Mouse (Mus musculus) brain, embryonic 18.5 days (tissue): Measurements from ENCODE around the gene Snx4.

Experiments
- DNase-seq: peaks from one replicate; pipeline ENCODE4 v3.0.0-alpha.2; 2012; ENCODE audit warnings: low read depth, low spot score

Gene Snx4

GRCm38 (mm10) chr16:33271824-33272223 lies 20.6 kb downstream of the Snx4 start:
- DNase-seq = no peak

- DNase-seq = no peak
Measured at GRCm38 (mm10) chr16:33283079-33283478, 31.8 kb downstream of the Snx4 start.

GRCm38 (mm10) chr16:33288536-33288935 lies 37.3 kb downstream of the Snx4 start:
- no peak for DNase-seq

- no peak for DNase-seq
Measured at GRCm38 (mm10) chr16:33289981-33290380, 38.7 kb downstream of the Snx4 start.

GRCm38 (mm10) chr16:33292241-33292640 lies 41.0 kb downstream of the Snx4 start:
- DNase-seq = no peak

GRCm38 (mm10) chr16:33294681-33295080 lies 43.4 kb downstream of the Snx4 start:
- no peak for DNase-seq

- DNase-seq = no peak
Measured at GRCm38 (mm10) chr16:33295321-33295720, 44.1 kb downstream of the Snx4 start.

GRCm38 (mm10) chr16:33297493-33297892 lies 46.3 kb downstream of the Snx4 start:
- DNase-seq = no peak

GRCm38 (mm10) chr16:33306633-33307070 lies 55.4 kb downstream of the Snx4 start:
- peak; percentile 18 for DNase-seq

- no peak for DNase-seq
Measured at GRCm38 (mm10) chr16:33307761-33308160, 56.5 kb downstream of the Snx4 start.

- DNase-seq = no peak
Measured at GRCm38 (mm10) chr16:33309066-33309465, 57.8 kb downstream of the Snx4 start.

- no peak for DNase-seq
Measured at GRCm38 (mm10) chr16:33315611-33316010, 64.4 kb downstream of the Snx4 start.

GRCm38 (mm10) chr16:33317646-33318045 lies 66.4 kb downstream of the Snx4 start:
- no peak for DNase-seq

- no peak for DNase-seq
Measured at GRCm38 (mm10) chr16:33318059-33318458, 66.8 kb downstream of the Snx4 start.

GRCm38 (mm10) chr16:33325704-33326455 lies 74.6 kb downstream of the Snx4 start:
- no peak for DNase-seq

GRCm38 (mm10) chr16:33326589-33326988 lies 75.3 kb downstream of the Snx4 start:
- DNase-seq = no peak

- DNase-seq = no peak
Measured at GRCm38 (mm10) chr16:33327101-33327500, 75.9 kb downstream of the Snx4 start.

- DNase-seq = no peak
Measured at GRCm38 (mm10) chr16:33333015-33333414, 81.8 kb downstream of the Snx4 start.

- peak; percentile 20 for DNase-seq
Measured at GRCm38 (mm10) chr16:33337177-33337576, 85.9 kb downstream of the Snx4 start.

- DNase-seq = no peak
Measured at GRCm38 (mm10) chr16:33337681-33338080, 86.4 kb downstream of the Snx4 start.

GRCm38 (mm10) chr16:33338492-33338891 lies 87.2 kb downstream of the Snx4 start:
- no peak for DNase-seq

- DNase-seq = no peak
Measured at GRCm38 (mm10) chr16:33339476-33339875, 88.2 kb downstream of the Snx4 start.

GRCm38 (mm10) chr16:33342356-33342755 lies 91.1 kb downstream of the Snx4 start:
- no peak for DNase-seq

GRCm38 (mm10) chr16:33343106-33343505 lies 91.9 kb downstream of the Snx4 start:
- DNase-seq = no peak
